In the genomic region with DNA sequence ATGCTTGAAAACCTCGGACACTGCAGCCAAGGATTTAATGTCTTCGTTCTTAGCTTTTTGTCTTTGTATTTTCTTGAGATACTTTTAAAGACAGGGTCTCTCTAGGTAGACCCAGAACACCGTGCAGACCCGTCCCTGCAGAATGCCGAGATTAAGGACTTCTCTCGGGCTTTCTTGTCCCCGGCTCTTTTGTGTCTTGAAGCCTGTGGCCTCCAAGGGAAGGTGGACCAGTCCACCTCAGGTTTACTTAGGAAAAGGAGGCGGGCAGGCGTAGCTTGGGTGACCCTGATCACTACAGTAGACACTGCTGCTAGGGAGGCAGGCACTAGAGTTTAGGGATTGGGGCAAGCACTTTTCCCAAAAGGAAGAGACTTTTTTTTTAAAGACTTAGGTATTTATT, we compare ENCODE assay signal across 13 mouse cellular contexts. TPM values are rescaled to one million over a fixed set of nuclear protein-coding genes. Genes with fewer than 3 reads are reported as not detected.
A peak's percentile ranks its signal among the peaks of the same experiment; 100 is the strongest.
DNase-seq lines count a peak whose midpoint lies in the region; ATAC-seq lines count a peak whose summit lies in the region.
"Not testable (repeated sequence)": the region's sequence is repeated elsewhere in the genome, so short reads cannot be mapped to it uniquely, and the experiment has no call there.
"Had no signal": no experiment of that assay in that cellular context is flagged by ENCODE, and none has a peak within 500 bp of the region (broad histone marks: within the 10 kb centered on the region; RNA-seq: fewer than 3 reads in every experiment).

No protein-coding gene starts in this region.

- not testable (repeated sequence) for H3K4me3 ChIP-seq in embryonic facial prominence, embryonic 12.5 days; forebrain, embryonic 12.5 days (replicated peaks); heart, embryonic 12.5 days; hindbrain, embryonic 12.5 days; intestine, embryonic 16.5 days (ENCODE audit: low read length); limb, embryonic 12.5 days (replicated peaks); liver, embryonic 13.5 days (replicated peaks); midbrain, embryonic 15.5 days

- not testable (repeated sequence) for H3K27ac ChIP-seq in embryonic facial prominence, embryonic 12.5 days; forebrain, embryonic 12.5 days; heart, embryonic 12.5 days (ENCODE audit: poor library complexity, severe bottlenecking); hindbrain, embryonic 12.5 days; intestine, embryonic 16.5 days (ENCODE audit: low read length); limb, embryonic 12.5 days; liver, embryonic 13.5 days; midbrain, embryonic 15.5 days

- not testable (repeated sequence) for H3K27me3 ChIP-seq in embryonic facial prominence, embryonic 12.5 days; forebrain, embryonic 12.5 days; heart, embryonic 12.5 days (replicated peaks); hindbrain, embryonic 12.5 days; intestine, embryonic 16.5 days (replicated peaks; ENCODE audit: control insufficient read depth, insufficient read depth, low read length); limb, embryonic 12.5 days; liver, embryonic 13.5 days; midbrain, embryonic 15.5 days (replicated peaks)

- ATAC-seq in embryonic facial prominence, embryonic 12.5 days (ENCODE audit: insufficient number of reproducible peaks, insufficient read depth, low FRiP score, low TSS enrichment), result 0 out of 2 replicates have a peak, but pooled peaks have one; percentile 6
- peak; percentile 22; the same call in 1 of the 2 replicates for ATAC-seq in forebrain, embryonic 12.5 days (ENCODE audit: low FRiP score)
- ATAC-seq in heart, embryonic 12.5 days (ENCODE audit: insufficient number of reproducible peaks, low FRiP score), result peak; percentile 5; the same call in 1 of the 2 replicates
- ATAC-seq in hindbrain, embryonic 12.5 days (ENCODE audit: low FRiP score), result peak; percentile 30
- ATAC-seq in intestine, embryonic 16.5 days, result peak; percentile 21; the same call in 1 of the 2 replicates
- ATAC-seq in limb, embryonic 12.5 days (ENCODE audit: insufficient number of reproducible peaks, insufficient read depth, low FRiP score, low TSS enrichment, low read depth), result peak; percentile 3; the same call in 1 of the 2 replicates
- peak; percentile 14; the same call in 1 of the 2 replicates for ATAC-seq in liver, embryonic 13.5 days (ENCODE audit: low read depth)
- peak; percentile 43 for ATAC-seq in midbrain, embryonic 15.5 days (replicated peaks)

- DNase-seq in liver, embryonic 13.5 days, result not testable (repeated sequence)

- not testable (repeated sequence) for H3K4me2 ChIP-seq in embryonic facial prominence, embryonic 12.5 days (replicated peaks); forebrain, embryonic 12.5 days; heart, embryonic 12.5 days; hindbrain, embryonic 12.5 days (replicated peaks); intestine, embryonic 16.5 days (ENCODE audit: low read depth, low read length); limb, embryonic 12.5 days; liver, embryonic 13.5 days; midbrain, embryonic 15.5 days

- not testable (repeated sequence) for H3K9ac ChIP-seq in embryonic facial prominence, embryonic 12.5 days; forebrain, embryonic 12.5 days; heart, embryonic 12.5 days; hindbrain, embryonic 12.5 days; intestine, embryonic 16.5 days (ENCODE audit: low read depth, low read length); limb, embryonic 12.5 days (replicated peaks); liver, embryonic 13.5 days; midbrain, embryonic 15.5 days

- H3K36me3 ChIP-seq in embryonic facial prominence, embryonic 12.5 days; forebrain, embryonic 12.5 days (replicated peaks); heart, embryonic 12.5 days; hindbrain, embryonic 12.5 days; intestine, embryonic 16.5 days (ENCODE audit: control insufficient read depth, insufficient read depth, low read length); limb, embryonic 12.5 days; liver, embryonic 13.5 days; midbrain, embryonic 15.5 days (replicated peaks): not testable (repeated sequence)

- 90% methylated on average over 8 of the region's 9 CpGs for WGBS in embryonic facial prominence, embryonic 12.5 days
- WGBS in forebrain, embryonic 12.5 days, result 92% methylated on average over 8 of the region's 9 CpGs
- WGBS in heart, embryonic 12.5 days, result 86% methylated on average over 8 of the region's 9 CpGs
- 92% methylated on average over 8 of the region's 9 CpGs for WGBS in hindbrain, embryonic 12.5 days
- 89% methylated on average over 7 of the region's 9 CpGs for WGBS in intestine, embryonic 16.5 days
- WGBS in limb, embryonic 12.5 days, result 93% methylated on average over 8 of the region's 9 CpGs
- 79% methylated on average over 8 of the region's 9 CpGs for WGBS in liver, embryonic 13.5 days (ENCODE audit: insufficient replicate concordance)
- WGBS in midbrain, embryonic 15.5 days, result 90% methylated on average over 8 of the region's 9 CpGs

- H3K4me1 ChIP-seq in embryonic facial prominence, embryonic 12.5 days; forebrain, embryonic 12.5 days; heart, embryonic 12.5 days (replicated peaks); hindbrain, embryonic 12.5 days; intestine, embryonic 16.5 days (ENCODE audit: control insufficient read depth, insufficient read depth, low read length); limb, embryonic 12.5 days (replicated peaks); liver, embryonic 13.5 days (replicated peaks); midbrain, embryonic 15.5 days: not testable (repeated sequence)

- peaks cover 13% of the 10 kb centered on the region; the same call in 1 of the 2 replicates for H3K9me3 ChIP-seq in embryonic facial prominence, embryonic 12.5 days
- peaks cover 15% of the 10 kb centered on the region for H3K9me3 ChIP-seq in forebrain, embryonic 12.5 days
- H3K9me3 ChIP-seq in heart, embryonic 12.5 days (replicated peaks), result peaks cover 18% of the 10 kb centered on the region
- peaks cover 15% of the 10 kb centered on the region for H3K9me3 ChIP-seq in hindbrain, embryonic 12.5 days (replicated peaks)
- not testable (repeated sequence) for H3K9me3 ChIP-seq in intestine, embryonic 16.5 days (ENCODE audit: control insufficient read depth, low read length)
- peaks cover 18% of the 10 kb centered on the region for H3K9me3 ChIP-seq in limb, embryonic 12.5 days
- H3K9me3 ChIP-seq in liver, embryonic 13.5 days (replicated peaks), result peaks cover 15% of the 10 kb centered on the region
- peaks cover 11% of the 10 kb centered on the region; the same call in 1 of the 2 replicates for H3K9me3 ChIP-seq in midbrain, embryonic 15.5 days

RNA-seq across cellular contexts. Expression of a gene that starts 19.3 kb away (rescaled TPM):
- 0.06 and 0.19 TPM in 2 replicates for polyA plus RNA-seq in embryonic facial prominence, embryonic 12.5 days (2016; fragmentation: Nextera tagmentation; extraction: Ambion mirVana)
- polyA plus RNA-seq in forebrain, embryonic 12.5 days (2016; fragmentation: Nextera tagmentation; extraction: Ambion mirVana), result 0.09 and 0.28 TPM in 2 replicates
- polyA plus RNA-seq in heart, embryonic 12.5 days (2016; fragmentation: Nextera tagmentation; extraction: Ambion mirVana), result 0.12 TPM in 1 of 2 replicates, not detected in the other
- 0.19 and 0.25 TPM in 2 replicates for polyA plus RNA-seq in hindbrain, embryonic 12.5 days (2016; fragmentation: Nextera tagmentation; extraction: Ambion mirVana)
- polyA plus RNA-seq in intestine, embryonic 16.5 days (2015; fragmentation: Nextera tagmentation; extraction: Ambion mirVana), result 0.42 and 0.44 TPM in 2 replicates
- polyA plus RNA-seq in limb, embryonic 12.5 days (2016; fragmentation: Nextera tagmentation; extraction: Ambion mirVana), result 0.05 and 0.15 TPM in 2 replicates
- not detected in 2 replicates for polyA plus RNA-seq in liver, embryonic 13.5 days (2015; fragmentation: Nextera tagmentation; extraction: Ambion mirVana)
- 0.23 and 0.37 TPM in 2 replicates for polyA plus RNA-seq in midbrain, embryonic 15.5 days (2015; fragmentation: Nextera tagmentation; extraction: Ambion mirVana)
- polyA plus RNA-seq: erythroblast, embryonic 14.5 days; G1E; heart, embryonic 16.5 days; kidney, embryonic 14.5 days; myocyte had no signal
